Mouse (Mus musculus) regulatory T cell (primary cell): Measurements from ENCODE around the gene Necab3.

ENCODE experiments used
- in situ Hi-C: fragments of 300-600 bp; cut with MboI, MseI; formaldehyde crosslinking; loops from one replicate; pipeline ENCODE4 v1.15.1; 2025; ENCODE audit warnings: high pct_unique_total_duplicates

The Necab3 gene

GRCm38 (mm10) chr2:154558264-154559039 lies at the start of gene Necab3:
Necab3 (minus strand) TSS chr2:154558890.
- in situ Hi-C loops: no loop called here

- in situ Hi-C loops: no loop called here
Measured at GRCm38 (mm10) chr2:154606965-154607364, 48.3 kb upstream of the Necab3 start.

- in situ Hi-C loops: no loop called here
Measured at GRCm38 (mm10) chr2:154604156-154604555, 45.5 kb upstream of the Necab3 start.

GRCm38 (mm10) chr2:154603638-154604153 lies 45.0 kb upstream of the Necab3 start, which contains the start of gene Pxmp4:
Pxmp4 (minus strand) TSS chr2:154603708.
- in situ Hi-C loops: no loop called here

GRCm38 (mm10) chr2:154603007-154603637 lies 44.4 kb upstream of the Necab3 start:
- in situ Hi-C loops: no loop called here

GRCm38 (mm10) chr2:154601324-154601723 lies 42.6 kb upstream of the Necab3 start:
- in situ Hi-C loops: no loop called here

- in situ Hi-C loops: no loop called here
Measured at GRCm38 (mm10) chr2:154600586-154600985, 41.9 kb upstream of the Necab3 start.

GRCm38 (mm10) chr2:154597399-154597798 lies 38.7 kb upstream of the Necab3 start:
- in situ Hi-C loops: no loop called here

GRCm38 (mm10) chr2:154595775-154596174 lies 37.1 kb upstream of the Necab3 start:
- in situ Hi-C loops: no loop called here

- in situ Hi-C loops: no loop called here
Measured at GRCm38 (mm10) chr2:154593025-154593424, 34.3 kb upstream of the Necab3 start.

GRCm38 (mm10) chr2:154591239-154591638 lies 32.5 kb upstream of the Necab3 start:
- in situ Hi-C loops: no loop called here

- in situ Hi-C loops: no loop called here
Measured at GRCm38 (mm10) chr2:154589051-154589450, 30.4 kb upstream of the Necab3 start.

- in situ Hi-C loops: no loop called here
Measured at GRCm38 (mm10) chr2:154586405-154586804, 27.7 kb upstream of the Necab3 start.

- in situ Hi-C loops: no loop called here
Measured at GRCm38 (mm10) chr2:154584931-154585601, 26.4 kb upstream of the Necab3 start.

GRCm38 (mm10) chr2:154583906-154584872 lies 25.5 kb upstream of the Necab3 start:
- in situ Hi-C loops: no loop called here

GRCm38 (mm10) chr2:154581421-154581820 lies 22.7 kb upstream of the Necab3 start:
- in situ Hi-C loops: no loop called here

- in situ Hi-C loops: no loop called here
Measured at GRCm38 (mm10) chr2:154580586-154580985, 21.9 kb upstream of the Necab3 start.

- in situ Hi-C loops: no loop called here
Measured at GRCm38 (mm10) chr2:154577744-154578067, 19.0 kb upstream of the Necab3 start.

- in situ Hi-C loops: no loop called here
Measured at GRCm38 (mm10) chr2:154576876-154577743, 18.4 kb upstream of the Necab3 start.

GRCm38 (mm10) chr2:154574271-154574670 lies 15.6 kb upstream of the Necab3 start:
- in situ Hi-C loops: no loop called here
